Mouse (Mus musculus) limb, embryonic 15.5 days (tissue): Measurements from ENCODE around the gene Hoxb6. TPM values are rescaled to one million over a fixed set of nuclear protein-coding genes. Genes with fewer than 3 reads are reported as not detected.

Source experiments
- ATAC-seq: fragments of 200-750 bp; cut with Nextera tagmentation; 2 replicates; pipeline ENCODE4 v1.8.0; 2017; ENCODE audit warnings: low read depth, moderate TSS enrichment; ENCODE audit not compliant: insufficient number of reproducible peaks, low FRiP score, low TSS enrichment
- H3K27ac ChIP-seq: fragments of 300-500 bp; sonication (generic); 2 replicates; pipeline ENCODE4 v1.5.1; 2015; ENCODE audit warnings: moderate library complexity, mild to moderate bottlenecking, inconsistent platforms
- H3K27me3 ChIP-seq: fragments of 300-500 bp; sonication (generic); 2 replicates; pipeline ENCODE4 v1.6.1; 2015; ENCODE audit warnings: inconsistent platforms
- H3K36me3 ChIP-seq: fragments of 300-500 bp; sonication (generic); 2 replicates; pipeline ENCODE4 v1.6.1; 2015; ENCODE audit warnings: inconsistent platforms
- H3K4me1 ChIP-seq: fragments of 300-500 bp; sonication (generic); 2 replicates; pipeline ENCODE4 v1.6.1; 2015; ENCODE audit warnings: inconsistent platforms
- H3K4me2 ChIP-seq: fragments of 300-500 bp; sonication (generic); 2 replicates; pipeline ENCODE4 v1.6.1; 2015; ENCODE audit warnings: mild to moderate bottlenecking, inconsistent platforms
- H3K4me3 ChIP-seq: fragments of 300-500 bp; sonication (generic); 2 replicates; pipeline ENCODE4 v1.5.1; 2015; ENCODE audit warnings: mild to moderate bottlenecking, inconsistent platforms
- H3K9ac ChIP-seq: fragments of 300-500 bp; sonication (generic); 2 replicates; pipeline ENCODE4 v1.6.1; 2015; ENCODE audit warnings: inconsistent platforms
- H3K9me3 ChIP-seq: fragments of 300-500 bp; sonication (generic); 2 replicates; pipeline ENCODE4 v1.6.1; 2016; ENCODE audit warnings: inconsistent platforms
- WGBS: fragments of 180-500 bp; shearing (Covaris S2); methylation state at CpG from one replicate; pipeline ENCODE4 v1.1.7; 2015; 5-methylcytosine and 5-hydroxymethylcytosine counted together
- polyA plus RNA-seq: library from polyadenylated mRNA; unstranded; fragments of >200 nt; fragmentation: Nextera tagmentation; extraction: Ambion mirVana; gene quantifications from 2 replicates; pipeline ENCODE4 v1.2.1, GENCODE M21; 2015

Hoxb6 gene
- polyA plus RNA-seq, 1 experiment from 2014 or later = 0.55 TPM

DNA sequence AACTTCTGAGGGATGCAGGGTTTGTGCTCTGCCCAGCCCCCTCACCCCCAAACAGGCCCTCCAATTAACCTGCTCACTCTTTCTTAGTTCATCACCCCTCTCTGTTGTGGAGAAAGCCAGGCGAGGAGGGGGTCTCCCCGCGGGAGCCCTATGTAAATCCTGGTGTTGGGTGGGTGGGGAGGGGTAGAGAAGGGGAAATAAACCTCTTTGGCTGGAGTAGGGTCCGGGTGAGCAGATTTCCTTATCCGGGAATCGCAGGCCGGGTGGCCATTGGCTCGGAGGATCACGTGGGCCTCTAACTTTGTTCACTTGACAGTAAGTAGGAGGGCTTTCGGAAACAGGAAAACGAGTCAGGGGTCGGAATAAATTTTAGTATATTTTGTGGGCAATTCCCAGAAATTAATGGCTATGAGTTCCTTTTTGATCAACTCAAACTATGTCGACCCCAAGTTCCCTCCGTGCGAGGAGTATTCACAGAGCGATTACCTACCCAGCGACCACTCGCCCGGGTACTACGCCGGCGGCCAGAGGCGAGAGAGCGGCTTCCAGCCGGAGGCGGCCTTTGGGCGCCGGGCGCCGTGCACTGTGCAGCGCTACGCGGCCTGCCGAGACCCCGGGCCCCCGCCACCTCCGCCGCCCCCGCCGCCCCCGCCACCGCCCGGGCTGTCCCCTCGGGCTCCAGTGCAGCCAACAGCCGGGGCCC is 26.2 kb downstream of the Hoxb6 start:
- Histone ChIP-seq H3K9me3 (no peaks in the 10 kb centered on the region), H3K4me2 (peak overlapping the region; percentile 47), H3K27ac (peak overlapping the region; percentile 50), H3K27me3 (peaks cover 98% of the 10 kb centered on the region), H3K4me1 (peaks cover 24% of the 10 kb centered on the region), H3K9ac (no peak overlapping the region; the same call in 1 of the 2 replicates), H3K36me3 (no peaks in the 10 kb centered on the region), H3K4me3 (peak overlapping the region; percentile 39)
- no peak; the same call in 1 of the 2 replicates for ATAC-seq
- WGBS = 1% methylated on average over 44 of the region's 45 CpGs

- no peak for ATAC-seq
- H3K36me3 ChIP-seq = no peaks in the 10 kb centered on the region
- peaks cover 24% of the 10 kb centered on the region for H3K4me1 ChIP-seq
- peak overlapping the region; percentile 39 for H3K4me3 ChIP-seq
- peak overlapping the region; percentile 50 for H3K27ac ChIP-seq
- H3K4me2 ChIP-seq = peak overlapping the region; percentile 47
- H3K9ac ChIP-seq = no peak overlapping the region; the same call in 1 of the 2 replicates
- peaks cover 98% of the 10 kb centered on the region for H3K27me3 ChIP-seq
- H3K9me3 ChIP-seq = no peaks in the 10 kb centered on the region
- WGBS = under 1% methylated on average over 31 of the region's 34 CpGs
These were observed 27.0 kb downstream of the Hoxb6 start for GRCm38 (mm10) chr11:96319071-96319902.

GRCm38 (mm10) chr11:96319910-96320309 is 27.6 kb downstream of the Hoxb6 start:
- no peaks in the 10 kb centered on the region for H3K9me3 ChIP-seq
- peak overlapping the region; percentile 39 for H3K4me3 ChIP-seq
- H3K4me1 ChIP-seq = peaks cover 20% of the 10 kb centered on the region
- H3K36me3 ChIP-seq = no peaks in the 10 kb centered on the region
- ATAC-seq = no peak
- H3K27me3 ChIP-seq = peaks cover 97% of the 10 kb centered on the region
- no peak overlapping the region; the same call in 1 of the 2 replicates for H3K27ac ChIP-seq
- H3K9ac ChIP-seq = no peak overlapping the region
- WGBS = under 1% methylated on average over 29 of the region's 29 CpGs
- H3K4me2 ChIP-seq = peak overlapping the region; percentile 47

GRCm38 (mm10) chr11:96320688-96321087 is 28.4 kb downstream of the Hoxb6 start:
- H3K4me2 ChIP-seq = no peak overlapping the region
- no peak overlapping the region for H3K9ac ChIP-seq
- H3K9me3 ChIP-seq = no peaks in the 10 kb centered on the region
- 22% methylated on average over 17 of the region's 17 CpGs for WGBS
- H3K27ac ChIP-seq = no peak overlapping the region
- no peaks in the 10 kb centered on the region for H3K36me3 ChIP-seq
- ATAC-seq = no peak
- H3K4me1 ChIP-seq = peaks cover 19% of the 10 kb centered on the region
- H3K27me3 ChIP-seq = peaks cover 97% of the 10 kb centered on the region
- no peak overlapping the region for H3K4me3 ChIP-seq

- Histone ChIP-seq H3K9ac (no peak overlapping the region), H3K27ac (no peak overlapping the region), H3K27me3 (peaks cover 98% of the 10 kb centered on the region), H3K4me1 (peaks cover 23% of the 10 kb centered on the region), H3K36me3 (no peaks in the 10 kb centered on the region), H3K9me3 (no peaks in the 10 kb centered on the region), H3K4me2 (no peak overlapping the region), H3K4me3 (no peak overlapping the region)
- no peak for ATAC-seq
- 15% methylated on average over 5 of the region's 5 CpGs for WGBS
These were observed 29.6 kb downstream of the Hoxb6 start for GRCm38 (mm10) chr11:96321846-96322245.

GRCm38 (mm10) chr11:96322738-96323137 is 30.5 kb downstream of the Hoxb6 start:
- H3K9me3 ChIP-seq = no peaks in the 10 kb centered on the region
- no peak overlapping the region for H3K27ac ChIP-seq
- no peak overlapping the region for H3K9ac ChIP-seq
- H3K4me1 ChIP-seq = peaks cover 23% of the 10 kb centered on the region
- no peak overlapping the region for H3K4me3 ChIP-seq
- WGBS = 25% methylated on average over 6 of the region's 6 CpGs
- no peak for ATAC-seq
- peaks cover 98% of the 10 kb centered on the region for H3K27me3 ChIP-seq
- H3K36me3 ChIP-seq = no peaks in the 10 kb centered on the region
- no peak overlapping the region for H3K4me2 ChIP-seq

- no peak within 1 kb of the TSS for H3K27ac ChIP-seq
- H3K4me1 ChIP-seq = peaks cover 20% of the 10 kb centered on the region
- no peak within 1 kb of the TSS for H3K4me2 ChIP-seq
- H3K4me3 ChIP-seq = no peak within 1 kb of the TSS
- H3K9me3 ChIP-seq = no peaks in the 10 kb centered on the region
- WGBS = 25% methylated on average over 10 of the region's 10 CpGs
- H3K9ac ChIP-seq = no peak within 1 kb of the TSS
- H3K36me3 ChIP-seq = no peaks in the 10 kb centered on the region
- peaks cover 98% of the 10 kb centered on the region for H3K27me3 ChIP-seq
- no peak for ATAC-seq
These were observed 30.9 kb downstream of the Hoxb6 start, which contains the start of gene Hoxb3 for GRCm38 (mm10) chr11:96323154-96323553. TSS of gene Hoxb3 (plus strand) at chr11:96323326.

- Histone ChIP-seq H3K4me2 (no peak overlapping the region), H3K9ac (no peak overlapping the region), H3K27me3 (peaks cover 98% of the 10 kb centered on the region), H3K4me3 (no peak overlapping the region), H3K4me1 (peaks cover 10% of the 10 kb centered on the region), H3K27ac (no peak overlapping the region), H3K9me3 (no peaks in the 10 kb centered on the region), H3K36me3 (no peaks in the 10 kb centered on the region)
- ATAC-seq = no peak
- 15% methylated on average over 5 of the region's 5 CpGs for WGBS
These were observed 31.8 kb downstream of the Hoxb6 start for GRCm38 (mm10) chr11:96324125-96324524.

- no peaks in the 10 kb centered on the region for H3K36me3 ChIP-seq
- 22% methylated on average over 8 of the region's 8 CpGs for WGBS
- peaks cover 6% of the 10 kb centered on the region for H3K4me1 ChIP-seq
- no peak for ATAC-seq
- H3K9me3 ChIP-seq = no peaks in the 10 kb centered on the region
- no peak overlapping the region for H3K4me2 ChIP-seq
- peaks cover 98% of the 10 kb centered on the region for H3K27me3 ChIP-seq
- H3K4me3 ChIP-seq = no peak overlapping the region
- no peak overlapping the region for H3K27ac ChIP-seq
- no peak overlapping the region for H3K9ac ChIP-seq
These were observed 32.7 kb downstream of the Hoxb6 start for GRCm38 (mm10) chr11:96324965-96325364.

DNA sequence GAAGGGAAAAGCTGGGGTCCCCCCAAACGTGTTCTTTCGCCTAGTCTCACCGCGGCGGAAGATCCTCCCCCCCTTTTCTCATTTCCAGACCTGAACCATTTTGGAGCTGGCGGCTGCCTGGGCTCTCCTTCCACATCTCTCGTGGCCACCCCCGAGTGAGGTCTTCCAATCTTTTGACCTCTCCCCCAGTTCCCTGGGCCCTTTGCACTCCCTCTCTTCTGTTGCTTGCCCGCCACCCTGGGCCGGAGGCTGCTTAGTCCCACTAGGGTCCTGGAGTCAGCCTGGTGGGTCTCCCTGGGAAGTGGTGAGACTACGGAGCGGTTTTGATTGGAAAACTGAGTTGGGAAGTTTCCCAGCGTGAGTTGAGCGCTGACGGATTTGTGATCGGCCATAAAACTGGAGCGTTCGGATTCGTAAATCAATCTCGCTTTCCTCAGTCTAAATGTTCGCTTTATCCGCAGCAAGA is 33.5 kb downstream of the Hoxb6 start:
- peaks cover 3% of the 10 kb centered on the region for H3K4me1 ChIP-seq
- H3K9me3 ChIP-seq = no peaks in the 10 kb centered on the region
- WGBS = 10% methylated on average over 22 of the region's 22 CpGs
- no peak overlapping the region for H3K4me3 ChIP-seq
- peak overlapping the region; percentile 13; the same call in 1 of the 2 replicates for H3K27ac ChIP-seq
- ATAC-seq = no peak
- no peaks in the 10 kb centered on the region for H3K36me3 ChIP-seq
- H3K4me2 ChIP-seq = no peak overlapping the region; the same call in 1 of the 2 replicates
- H3K27me3 ChIP-seq = peaks cover 98% of the 10 kb centered on the region
- no peak overlapping the region for H3K9ac ChIP-seq

GRCm38 (mm10) chr11:96326705-96327104 is 34.4 kb downstream of the Hoxb6 start:
- 21% methylated on average over 12 of the region's 12 CpGs for WGBS
- H3K36me3 ChIP-seq = no peaks in the 10 kb centered on the region
- no peak overlapping the region for H3K27ac ChIP-seq
- H3K9ac ChIP-seq = no peak overlapping the region
- H3K4me1 ChIP-seq = peaks cover 3% of the 10 kb centered on the region; the same call in 1 of the 2 replicates
- H3K27me3 ChIP-seq = peaks cover 97% of the 10 kb centered on the region
- no peak overlapping the region for H3K4me2 ChIP-seq
- H3K4me3 ChIP-seq = no peak overlapping the region
- no peaks in the 10 kb centered on the region for H3K9me3 ChIP-seq
- ATAC-seq = no peak

DNA sequence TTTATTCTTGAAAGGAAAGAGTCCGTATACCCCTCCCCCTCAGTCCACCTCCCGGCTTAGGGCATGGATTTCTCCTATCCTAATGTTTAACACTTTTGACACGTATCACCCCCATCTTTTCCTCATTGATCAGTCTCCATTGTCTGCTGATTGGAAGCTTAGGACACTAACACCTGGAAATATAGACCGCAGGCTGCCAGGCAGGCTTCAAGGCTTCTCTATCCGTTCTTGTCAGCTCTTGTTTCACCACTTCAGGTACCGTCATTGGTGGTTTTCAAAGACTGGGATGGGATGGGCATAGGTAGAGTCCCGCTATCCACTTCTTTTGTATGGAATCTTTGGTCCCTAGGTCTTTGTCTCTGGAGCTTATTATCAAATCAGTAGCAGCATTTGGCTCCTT is 34.8 kb downstream of the Hoxb6 start:
- peaks cover 3% of the 10 kb centered on the region; the same call in 1 of the 2 replicates for H3K4me1 ChIP-seq
- H3K9me3 ChIP-seq = no peaks in the 10 kb centered on the region
- ATAC-seq = no peak
- no peak overlapping the region for H3K4me3 ChIP-seq
- no peaks in the 10 kb centered on the region for H3K36me3 ChIP-seq
- H3K27me3 ChIP-seq = peaks cover 97% of the 10 kb centered on the region
- no peak overlapping the region for H3K27ac ChIP-seq
- H3K9ac ChIP-seq = no peak overlapping the region
- no peak overlapping the region for H3K4me2 ChIP-seq
- 25% methylated on average over 7 of the region's 7 CpGs for WGBS
